Mouse (Mus musculus) embryonic fibroblast, embryonic 13.5 days (primary cell): ENCODE results near the gene Prokr1.

Source experiments
- CTCF ChIP-seq: IDR thresholded peaks from 2 replicates; pipeline ENCODE4 v1.5.1; 2011; ENCODE audit warnings: mild to moderate bottlenecking, control low read depth, low read length, moderate library complexity, borderline replicate concordance; ENCODE audit not compliant: insufficient read depth
- POLR2A ChIP-seq: IDR thresholded peaks from 2 replicates; pipeline ENCODE4 v1.6.1; 2011; ENCODE audit warnings: low read depth, mild to moderate bottlenecking, control low read depth, low read length, moderate library complexity

GRCm38 (mm10) chr6:87583183-87583611 is 7.3 kb downstream of the Prokr1 start:
- TF ChIP-seq CTCF: no peak
- TF ChIP-seq POLR2A: no peak
